Mouse (Mus musculus): ENCODE measurements around the gene Btbd10. TPM values are rescaled to one million over a fixed set of nuclear protein-coding genes. Genes with fewer than 3 reads are reported as not detected.

Gene Btbd10
- total RNA-seq (2015; ENCODE audit: low replicate concordance) (7.5 and 13.3 TPM in 2 replicates), total RNA-seq (2017; ENCODE audit: low replicate concordance) (17.5 and 23.0 TPM in 2 replicates)

GRCm38 (mm10) chr7:113368746-113369619 lies at the start of gene Btbd10:
TSS of gene Btbd10 (minus strand) at chr7:113369392.
- ATAC-seq (replicated peaks; ENCODE audit: low FRiP score, poor library complexity, severe bottlenecking) = peak; percentile 93

- ATAC-seq (replicated peaks; ENCODE audit: low FRiP score, poor library complexity, severe bottlenecking) = no peak
Measured at GRCm38 (mm10) chr7:113416536-113416935, 47.3 kb upstream of the Btbd10 start.

- ATAC-seq (replicated peaks; ENCODE audit: low FRiP score, poor library complexity, severe bottlenecking) = no peak
Measured at GRCm38 (mm10) chr7:113415256-113415655, 46.1 kb upstream of the Btbd10 start.

GRCm38 (mm10) chr7:113408712-113409111 lies 39.5 kb upstream of the Btbd10 start:
- no peak for ATAC-seq (replicated peaks; ENCODE audit: low FRiP score, poor library complexity, severe bottlenecking)

- ATAC-seq (replicated peaks; ENCODE audit: low FRiP score, poor library complexity, severe bottlenecking) = no peak
Measured at GRCm38 (mm10) chr7:113398083-113398482, 28.9 kb upstream of the Btbd10 start.

GRCm38 (mm10) chr7:113396661-113397060 lies 27.5 kb upstream of the Btbd10 start:
- no peak for ATAC-seq (replicated peaks; ENCODE audit: low FRiP score, poor library complexity, severe bottlenecking)

- ATAC-seq (replicated peaks; ENCODE audit: low FRiP score, poor library complexity, severe bottlenecking) = no peak
Measured at GRCm38 (mm10) chr7:113391619-113392018, 22.4 kb upstream of the Btbd10 start.

GRCm38 (mm10) chr7:113388470-113388869 lies 19.3 kb upstream of the Btbd10 start, which contains the start of gene Pth:
TSS of gene Pth (minus strand) at chr7:113388570.
- ATAC-seq (replicated peaks; ENCODE audit: low FRiP score, poor library complexity, severe bottlenecking) = no peak

- peak; percentile 100 for ATAC-seq (replicated peaks; ENCODE audit: low FRiP score, poor library complexity, severe bottlenecking)
Measured at GRCm38 (mm10) chr7:113377875-113378658, 8.9 kb upstream of the Btbd10 start.

GRCm38 (mm10) chr7:113372682-113373081 lies 3.5 kb upstream of the Btbd10 start:
- ATAC-seq (replicated peaks; ENCODE audit: low FRiP score, poor library complexity, severe bottlenecking) = no peak

- ATAC-seq (replicated peaks; ENCODE audit: low FRiP score, poor library complexity, severe bottlenecking) = peak; percentile 78
Measured at GRCm38 (mm10) chr7:113369620-113370340, 588 bp upstream of the Btbd10 start.

GRCm38 (mm10) chr7:113367440-113367839 lies 1.8 kb downstream of the Btbd10 start:
- ATAC-seq (replicated peaks; ENCODE audit: low FRiP score, poor library complexity, severe bottlenecking) = no peak

- ATAC-seq (replicated peaks; ENCODE audit: low FRiP score, poor library complexity, severe bottlenecking) = no peak
Measured at GRCm38 (mm10) chr7:113349089-113349488, 20.1 kb downstream of the Btbd10 start.

- ATAC-seq (replicated peaks; ENCODE audit: low FRiP score, poor library complexity, severe bottlenecking) = no peak
Measured at GRCm38 (mm10) chr7:113347694-113348093, 21.5 kb downstream of the Btbd10 start.

GRCm38 (mm10) chr7:113347271-113347670 lies 21.9 kb downstream of the Btbd10 start:
- ATAC-seq (replicated peaks; ENCODE audit: low FRiP score, poor library complexity, severe bottlenecking) = no peak

GRCm38 (mm10) chr7:113335250-113335649 lies 33.9 kb downstream of the Btbd10 start:
- no peak for ATAC-seq (replicated peaks; ENCODE audit: low FRiP score, poor library complexity, severe bottlenecking)

- no peak for ATAC-seq (replicated peaks; ENCODE audit: low FRiP score, poor library complexity, severe bottlenecking)
Measured at GRCm38 (mm10) chr7:113334036-113334435, 35.2 kb downstream of the Btbd10 start.

- no peak for ATAC-seq (replicated peaks; ENCODE audit: low FRiP score, poor library complexity, severe bottlenecking)
Measured at GRCm38 (mm10) chr7:113320128-113320527, 49.1 kb downstream of the Btbd10 start.

- peak; percentile 72 for ATAC-seq (replicated peaks; ENCODE audit: low FRiP score, poor library complexity, severe bottlenecking)
Measured at GRCm38 (mm10) chr7:113311784-113312183, 57.4 kb downstream of the Btbd10 start.

- ATAC-seq (replicated peaks; ENCODE audit: low FRiP score, poor library complexity, severe bottlenecking) = no peak
Measured at GRCm38 (mm10) chr7:113310136-113310535, 59.1 kb downstream of the Btbd10 start.

Data from erythroid progenitor cell, adult 5-6 weeks (primary cell).